Mouse (Mus musculus): ENCODE results near the gene Upp1.

- TF ChIP-seq CEBPB (IDR thresholded peaks at IDR 0.05; ENCODE audit: insufficient read depth, poor library complexity, severe bottlenecking): no peak
- TF ChIP-seq POLR2A (IDR thresholded peaks at IDR 0.05; ENCODE audit: insufficient read length, low read depth): no peak
- TF ChIP-seq MAX (IDR thresholded peaks at IDR 0.05; ENCODE audit: low read depth): no peak
- no peak for TF ChIP-seq E2F4 (IDR thresholded peaks at IDR 0.05; ENCODE audit: insufficient read depth)
- no peak for TF ChIP-seq TCF12 (IDR thresholded peaks at IDR 0.05; ENCODE audit: insufficient read depth, poor library complexity, severe bottlenecking)
- TF ChIP-seq MYOD1 (IDR thresholded peaks at IDR 0.05; ENCODE audit: control insufficient read depth in 1 of 3, insufficient read length in 2 of 3, low read depth in 2 of 3): no peak
- no peak for TF ChIP-seq USF1 (IDR thresholded peaks at IDR 0.05; ENCODE audit: low read depth)
- TF ChIP-seq MYOG (IDR thresholded peaks at IDR 0.05; ENCODE audit: control insufficient read depth in 1 of 3, insufficient read depth in 1 of 3, insufficient read length in 2 of 3, low read depth in 2 of 3): no peak
- no peak for TF ChIP-seq TCF3 (IDR thresholded peaks at IDR 0.05; ENCODE audit: insufficient read length, low read depth)
These were observed 28.8 kb downstream of the Upp1 start for GRCm38 (mm10) chr11:9146683-9147082.

Data from myocyte (in vitro differentiated cells).